Comparison of ENCODE assay signal across 9 mouse cellular contexts in genomic region chr7:100917751-100918150, GRCm38 (mm10). TPM values are rescaled to one million over a fixed set of nuclear protein-coding genes. Genes with fewer than 3 reads are reported as not detected.
A peak's percentile ranks its signal among the peaks of the same experiment; 100 is the strongest.
DNase-seq lines count a peak whose midpoint lies in the region; ATAC-seq and TF ChIP-seq lines count a peak whose summit lies in the region.
"Had no signal": no experiment of that assay in that cellular context is flagged by ENCODE, and none has a peak within 500 bp of the region (broad histone marks: within the 10 kb centered on the region; RNA-seq: fewer than 3 reads in every experiment).

No protein-coding gene starts in this region.

- no peak overlapping the region for H3K4me3 ChIP-seq in kidney, adult 2 months (ENCODE audit: insufficient read depth, low read depth, low read length)
- H3K4me3 ChIP-seq in neural tube, embryonic 12.5 days: no peak overlapping the region
- H3K4me3 ChIP-seq in heart, embryonic 15.5 days: no peak overlapping the region
- H3K4me3 ChIP-seq in stomach, embryonic 16.5 days (replicated peaks; ENCODE audit: low read length): no peak overlapping the region

- DNase-seq in kidney, adult 2 months: no peak
- DNase-seq in kidney, adult 18-20 months: no peak
- DNase-seq in neural tube, embryonic 10.5 days (ENCODE audit: extremely low spot score, low spot score): no peak
- DNase-seq in layer of hippocampus, adult 8-10 months (ENCODE audit: low spot score in 2 of 2): no peak
- DNase-seq in ovary, postnatal 10 days (ENCODE audit: low spot score): no peak

- no peaks in the 10 kb centered on the region for H3K9me3 ChIP-seq in neural tube, embryonic 12.5 days
- H3K9me3 ChIP-seq in heart, embryonic 15.5 days (replicated peaks): no peaks in the 10 kb centered on the region
- no peaks in the 10 kb centered on the region for H3K9me3 ChIP-seq in stomach, embryonic 16.5 days (replicated peaks; ENCODE audit: control insufficient read depth, low read length)

- TF ChIP-seq CTCF in kidney, adult 2 months (conservative IDR thresholded peaks at IDR 0.05; ENCODE audit: insufficient read depth, insufficient read length, low read depth, low read length): no peak

- no peaks in the 10 kb centered on the region for H3K27me3 ChIP-seq in kidney, adult 2 months (replicated peaks; ENCODE audit: control insufficient read depth, insufficient read depth, low read length)
- H3K27me3 ChIP-seq in neural tube, embryonic 12.5 days (replicated peaks): no peaks in the 10 kb centered on the region
- H3K27me3 ChIP-seq in heart, embryonic 15.5 days: no peaks in the 10 kb centered on the region
- no peaks in the 10 kb centered on the region for H3K27me3 ChIP-seq in stomach, embryonic 16.5 days (ENCODE audit: control insufficient read depth, insufficient read depth, low read length)

- H3K27ac ChIP-seq in kidney, adult 2 months (ENCODE audit: insufficient read depth, low read depth, low read length): 0 out of 2 replicates have a peak overlapping the region, but pooled peaks have one; percentile 8
- H3K27ac ChIP-seq in neural tube, embryonic 12.5 days: no peak overlapping the region
- H3K27ac ChIP-seq in heart, embryonic 15.5 days: peak overlapping the region; percentile 73
- H3K27ac ChIP-seq in stomach, embryonic 16.5 days (ENCODE audit: low read length): peak overlapping the region; percentile 87

- H3K9ac ChIP-seq in neural tube, embryonic 12.5 days: 0 out of 2 replicates have a peak overlapping the region, but pooled peaks have one; percentile 13
- 0 out of 2 replicates have a peak overlapping the region, but pooled peaks have one; percentile 11 for H3K9ac ChIP-seq in heart, embryonic 15.5 days
- peak overlapping the region; percentile 46; the same call in 1 of the 2 replicates for H3K9ac ChIP-seq in stomach, embryonic 16.5 days (ENCODE audit: low read length)

- H3K4me2 ChIP-seq in neural tube, embryonic 12.5 days (replicated peaks): no peak overlapping the region
- peak overlapping the region; percentile 37 for H3K4me2 ChIP-seq in heart, embryonic 15.5 days
- H3K4me2 ChIP-seq in stomach, embryonic 16.5 days (ENCODE audit: low read depth, low read length): peak overlapping the region; percentile 27

- WGBS in kidney, adult 2 months: 41% methylated on average over 6 of the region's 6 CpGs
- WGBS in neural tube, embryonic 12.5 days: 77% methylated on average over 6 of the region's 6 CpGs
- WGBS in heart, embryonic 15.5 days: 44% methylated on average over 6 of the region's 6 CpGs
- WGBS in stomach, embryonic 16.5 days: 59% methylated on average over 6 of the region's 6 CpGs

- TF ChIP-seq POLR2A in kidney, adult 2 months (IDR thresholded peaks at IDR 0.05; ENCODE audit: low read depth, low read length): no peak

- H3K4me1 ChIP-seq in kidney, adult 2 months (ENCODE audit: control insufficient read depth, insufficient read depth, low read length): peaks cover 29% of the 10 kb centered on the region
- H3K4me1 ChIP-seq in neural tube, embryonic 12.5 days: peaks cover 32% of the 10 kb centered on the region
- H3K4me1 ChIP-seq in heart, embryonic 15.5 days (replicated peaks): peaks cover 93% of the 10 kb centered on the region
- peaks cover 73% of the 10 kb centered on the region for H3K4me1 ChIP-seq in stomach, embryonic 16.5 days (ENCODE audit: control insufficient read depth, insufficient read depth, low read length)

- ATAC-seq in neural tube, embryonic 12.5 days (ENCODE audit: low FRiP score, low read depth): no peak
- no peak for ATAC-seq in heart, embryonic 15.5 days (replicated peaks; ENCODE audit: insufficient number of reproducible peaks, insufficient read depth, low FRiP score, low read depth)
- no peak for ATAC-seq in stomach, embryonic 16.5 days (ENCODE audit: insufficient read depth, low FRiP score)

- no peaks in the 10 kb centered on the region for H3K36me3 ChIP-seq in kidney, adult 2 months (ENCODE audit: control insufficient read depth, insufficient read depth, low read length)
- H3K36me3 ChIP-seq in neural tube, embryonic 12.5 days: peaks cover 10% of the 10 kb centered on the region; the same call in 1 of the 2 replicates
- 0 out of 2 replicates have a peak, but pooled peaks cover 3% of the 10 kb centered on the region for H3K36me3 ChIP-seq in heart, embryonic 15.5 days
- H3K36me3 ChIP-seq in stomach, embryonic 16.5 days (ENCODE audit: control insufficient read depth, insufficient read depth, low read length): peaks cover 2% of the 10 kb centered on the region; the same call in 1 of the 2 replicates

RNA-seq across cellular contexts. Expression of gene Arhgef17, which starts 14.2 kb away (rescaled TPM):
- polyA plus RNA-seq in kidney, adult 2 months (2012; rRNA removed): 25.4 and 29.3 TPM in 2 replicates
- polyA plus RNA-seq in neural tube, embryonic 12.5 days (2016; fragmentation: Nextera tagmentation; extraction: Ambion mirVana): 7.1 and 7.9 TPM in 2 replicates
- polyA plus RNA-seq in heart, embryonic 15.5 days (2015; fragmentation: Nextera tagmentation; extraction: Ambion mirVana): 4.1 and 6.6 TPM in 2 replicates
- polyA plus RNA-seq in stomach, embryonic 16.5 days (2015; fragmentation: Nextera tagmentation; extraction: Ambion mirVana): 7.3 and 7.4 TPM in 2 replicates
- total RNA-seq in layer of hippocampus, adult 8-10 months (2022): 100 to 1,000 TPM; 149 to 173 (median 162) TPM

RNA-seq across cellular contexts. Expression of gene Relt, which starts 54.5 kb away (rescaled TPM):
- polyA plus RNA-seq in kidney, adult 2 months (2012; rRNA removed): 1.5 and 3.8 TPM in 2 replicates
- 3.7 and 3.9 TPM in 2 replicates for polyA plus RNA-seq in neural tube, embryonic 12.5 days (2016; fragmentation: Nextera tagmentation; extraction: Ambion mirVana)
- 2.5 and 4.9 TPM in 2 replicates for polyA plus RNA-seq in heart, embryonic 15.5 days (2015; fragmentation: Nextera tagmentation; extraction: Ambion mirVana)
- polyA plus RNA-seq in stomach, embryonic 16.5 days (2015; fragmentation: Nextera tagmentation; extraction: Ambion mirVana): 3.3 and 4.0 TPM in 2 replicates
- 10 to 100 TPM; 11.6 to 14.1 (median 12.8) TPM for total RNA-seq in layer of hippocampus, adult 8-10 months (2022)

RNA-seq across cellular contexts. Expression of gene P2ry6, which starts 56.7 kb away (rescaled TPM):
- 7.6 and 9.6 TPM in 2 replicates for polyA plus RNA-seq in kidney, adult 2 months (2012; rRNA removed)
- 2.9 and 3.3 TPM in 2 replicates for polyA plus RNA-seq in neural tube, embryonic 12.5 days (2016; fragmentation: Nextera tagmentation; extraction: Ambion mirVana)
- polyA plus RNA-seq in heart, embryonic 15.5 days (2015; fragmentation: Nextera tagmentation; extraction: Ambion mirVana): 3.8 and 6.8 TPM in 2 replicates
- 7.9 and 8.6 TPM in 2 replicates for polyA plus RNA-seq in stomach, embryonic 16.5 days (2015; fragmentation: Nextera tagmentation; extraction: Ambion mirVana)
- total RNA-seq in layer of hippocampus, adult 8-10 months (2022): 1 to 10 TPM; 3.1 to 8.7 (median 6.5) TPM
- total RNA-seq: hematopoietic stem cell, adult 5-6 weeks had no signal
